Mouse (Mus musculus): ENCODE results near the gene Hist2h2ab.
A peak's percentile ranks its signal among the peaks of the same experiment; 100 is the strongest.

Hist2h2ab gene

GRCm38 (mm10) chr3:96255926-96256593 is 36.4 kb downstream of the Hist2h2ab start:
- no peak for DNase-seq (ENCODE audit: inconsistent age in 2 of 2, low spot score in 1 of 2)

DNA sequence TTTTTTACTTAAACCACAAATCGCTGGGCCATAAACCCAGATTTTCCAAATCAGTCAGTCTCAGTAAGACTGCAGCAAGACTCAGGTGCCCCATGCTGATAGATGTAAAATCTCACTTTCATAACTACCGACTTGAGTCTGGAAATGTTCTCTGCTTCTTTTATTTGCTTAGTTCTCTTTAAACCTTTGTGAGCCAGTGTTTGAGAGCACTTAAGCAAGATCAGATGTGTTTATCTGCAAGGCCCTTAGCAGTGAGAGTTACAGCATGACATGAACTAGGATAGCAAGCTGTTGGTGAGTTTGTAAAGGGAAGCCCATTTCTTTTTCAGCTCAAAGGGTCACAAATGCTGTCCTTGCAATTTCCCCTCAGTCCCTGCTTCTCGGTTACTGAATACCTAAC is 37.5 kb downstream of the Hist2h2ab start:
- no peak for DNase-seq (ENCODE audit: inconsistent age in 2 of 2, low spot score in 1 of 2)

DNA sequence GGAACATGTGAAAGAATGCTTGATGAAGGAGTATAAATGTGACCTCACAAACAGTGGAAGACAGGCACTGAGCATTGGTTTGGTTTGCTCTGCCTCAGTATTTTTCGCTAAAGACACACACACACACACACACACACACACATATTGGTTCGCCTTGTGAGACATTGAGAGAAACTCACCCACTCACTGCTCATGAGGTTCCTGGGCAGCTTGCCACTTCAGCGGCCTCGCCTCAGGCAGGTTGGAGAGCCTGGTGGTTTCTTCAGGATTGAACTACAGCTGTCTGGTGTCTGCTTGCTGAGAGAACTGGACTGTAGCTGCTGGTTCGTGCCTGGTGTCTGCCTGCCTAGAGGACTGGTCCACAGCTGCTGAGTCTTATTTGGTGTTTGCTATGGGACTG is 40.6 kb downstream of the Hist2h2ab start:
- no peak for DNase-seq (ENCODE audit: inconsistent age in 2 of 2, low spot score in 1 of 2)

GRCm38 (mm10) chr3:96261623-96262022 is 42.0 kb downstream of the Hist2h2ab start:
- DNase-seq (ENCODE audit: inconsistent age in 2 of 2, low spot score in 1 of 2): peak in 1 of 2 experiments; percentile 52

DNA sequence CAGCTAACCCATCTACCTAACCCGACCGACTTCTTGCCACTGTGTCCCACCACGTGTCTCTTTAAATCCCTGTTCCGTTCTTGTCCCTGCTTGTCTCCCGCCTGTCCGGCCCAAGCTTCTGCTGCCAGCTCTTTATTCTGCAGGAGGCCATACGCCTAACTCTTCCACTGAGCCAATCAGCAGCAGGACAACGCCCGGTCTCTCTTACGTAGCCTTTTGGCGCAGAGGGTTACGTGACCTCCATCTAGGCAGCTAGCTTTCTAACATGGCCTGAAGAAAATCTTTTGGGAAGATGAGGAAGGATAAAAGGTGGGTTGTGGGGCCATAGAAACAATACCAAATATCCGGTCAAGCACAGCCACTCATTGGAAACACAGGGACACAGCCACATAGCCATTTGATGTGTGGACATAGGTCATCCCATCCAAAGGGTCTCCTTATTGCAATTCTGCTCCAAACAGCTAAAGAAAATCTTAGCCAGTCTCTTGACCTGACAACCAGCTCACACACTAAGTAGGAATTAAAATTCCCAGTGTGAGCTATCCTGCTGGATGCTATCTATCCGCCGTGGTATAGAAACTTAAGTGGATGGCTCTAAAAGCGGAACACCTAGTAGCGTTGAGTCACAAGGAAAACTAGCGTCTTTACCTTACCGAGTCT is 42.7 kb downstream of the Hist2h2ab start:
- peak; percentile 91 to 96 for DNase-seq (ENCODE audit: inconsistent age in 2 of 2, low spot score in 1 of 2)

GRCm38 (mm10) chr3:96262979-96263550 is 43.4 kb downstream of the Hist2h2ab start, which contains the start of gene Hist2h4:
Hist2h4 (minus strand) TSS chr3:96263311.
- DNase-seq (ENCODE audit: inconsistent age in 2 of 2, low spot score in 1 of 2): peak; percentile 96 to 99

DNA sequence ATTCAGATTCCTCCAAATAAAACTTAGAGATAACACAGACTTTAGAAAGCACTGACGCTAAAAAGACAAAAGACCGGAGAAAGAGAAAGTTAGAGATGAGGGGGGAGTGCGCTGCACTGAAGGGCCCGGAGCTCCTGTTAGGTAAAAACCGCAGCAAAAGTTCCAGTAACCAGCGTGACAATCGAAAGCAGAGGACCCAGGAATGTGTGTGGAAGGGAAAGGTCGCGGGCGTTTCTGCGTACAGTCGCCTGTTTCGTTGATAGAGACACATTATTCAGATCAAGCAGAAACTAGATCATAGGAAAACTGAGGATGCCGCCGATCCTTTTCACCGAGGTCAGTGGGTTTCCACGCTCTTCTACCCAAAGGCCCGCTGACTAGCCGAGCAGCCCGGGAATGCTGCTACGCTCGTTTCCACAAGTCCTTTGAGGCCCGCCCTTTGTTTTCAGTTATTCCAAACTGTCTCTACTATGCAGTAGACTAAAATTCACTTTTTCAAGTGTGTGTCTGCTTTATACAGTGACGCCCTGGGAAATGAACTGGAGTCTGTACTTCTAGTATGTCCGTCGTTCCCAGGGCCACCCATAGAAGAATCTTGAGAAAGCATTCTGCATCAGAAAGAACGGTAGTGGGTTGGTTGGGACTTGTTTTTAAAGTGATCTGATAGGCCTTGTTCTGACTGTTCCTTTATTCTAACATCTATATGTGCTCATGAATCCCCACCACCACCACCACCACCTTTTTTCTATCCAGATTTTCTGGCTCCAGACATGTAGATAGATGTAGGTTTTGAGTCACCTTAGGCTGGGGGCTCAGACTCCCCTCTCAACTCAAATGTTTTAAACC is 44.1 kb downstream of the Hist2h2ab start:
- DNase-seq (ENCODE audit: inconsistent age in 2 of 2, low spot score in 1 of 2): peak in 1 of 2 experiments; percentile 70

DNA sequence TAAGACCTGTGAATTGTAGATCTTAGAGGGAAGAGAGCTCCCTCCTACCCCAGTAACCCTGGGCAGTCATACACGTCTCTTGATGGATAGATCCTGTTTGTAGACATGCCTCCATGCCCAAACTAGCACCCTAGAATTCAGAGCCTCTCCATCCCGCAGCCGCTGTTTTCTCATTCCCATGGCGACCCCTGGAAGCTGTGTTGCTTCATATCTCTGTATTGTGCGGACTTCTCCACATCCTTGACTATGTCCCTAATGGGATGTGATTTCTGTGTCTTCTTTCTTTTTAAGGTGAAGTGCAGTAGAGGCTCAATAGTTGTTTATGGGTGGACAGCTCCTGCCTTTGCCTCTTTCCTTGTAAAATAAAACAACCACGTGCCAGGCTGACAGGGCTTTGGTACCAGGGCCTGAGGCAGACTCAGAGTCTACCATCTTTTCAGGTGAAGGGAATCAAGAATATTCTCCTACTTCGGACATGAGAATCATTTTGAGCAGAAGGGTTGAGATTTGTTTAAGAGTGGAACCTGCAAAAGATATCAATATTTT is 44.8 kb downstream of the Hist2h2ab start:
- DNase-seq (ENCODE audit: inconsistent age in 2 of 2, low spot score in 1 of 2): no peak

- no peak for DNase-seq (ENCODE audit: inconsistent age in 2 of 2, low spot score in 1 of 2)
Observed at GRCm38 (mm10) chr3:96266132-96266710, 46.6 kb downstream of the Hist2h2ab start.

DNA sequence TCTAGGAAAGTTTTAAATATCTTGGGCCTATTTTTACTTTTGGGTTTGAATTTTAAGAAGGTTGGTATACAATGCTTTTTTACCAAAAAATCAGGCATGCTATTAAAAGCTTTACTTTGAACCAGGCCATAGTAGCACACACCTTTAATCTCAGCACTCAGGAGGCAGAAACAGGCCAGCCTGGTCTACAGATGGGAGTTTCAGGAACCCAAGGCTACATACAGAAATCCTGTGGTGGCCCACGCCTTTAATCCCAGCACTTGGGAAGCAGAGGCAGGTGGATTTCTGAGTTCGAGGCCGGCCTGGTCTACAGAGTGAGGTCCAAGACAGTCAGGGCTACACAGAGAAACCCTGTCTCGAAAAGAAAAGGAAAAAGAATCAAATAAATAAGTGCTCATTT is 47.9 kb downstream of the Hist2h2ab start:
- DNase-seq (ENCODE audit: inconsistent age in 2 of 2, low spot score in 1 of 2): peak in 1 of 2 experiments; percentile 57

- DNase-seq (ENCODE audit: inconsistent age in 2 of 2, low spot score in 1 of 2): peak; percentile 88 to 95
Observed at GRCm38 (mm10) chr3:96268051-96268775, 48.5 kb downstream of the Hist2h2ab start, which contains the start of gene Hist2h3b. Hist2h3b (plus strand) TSS chr3:96268654.

DNA sequence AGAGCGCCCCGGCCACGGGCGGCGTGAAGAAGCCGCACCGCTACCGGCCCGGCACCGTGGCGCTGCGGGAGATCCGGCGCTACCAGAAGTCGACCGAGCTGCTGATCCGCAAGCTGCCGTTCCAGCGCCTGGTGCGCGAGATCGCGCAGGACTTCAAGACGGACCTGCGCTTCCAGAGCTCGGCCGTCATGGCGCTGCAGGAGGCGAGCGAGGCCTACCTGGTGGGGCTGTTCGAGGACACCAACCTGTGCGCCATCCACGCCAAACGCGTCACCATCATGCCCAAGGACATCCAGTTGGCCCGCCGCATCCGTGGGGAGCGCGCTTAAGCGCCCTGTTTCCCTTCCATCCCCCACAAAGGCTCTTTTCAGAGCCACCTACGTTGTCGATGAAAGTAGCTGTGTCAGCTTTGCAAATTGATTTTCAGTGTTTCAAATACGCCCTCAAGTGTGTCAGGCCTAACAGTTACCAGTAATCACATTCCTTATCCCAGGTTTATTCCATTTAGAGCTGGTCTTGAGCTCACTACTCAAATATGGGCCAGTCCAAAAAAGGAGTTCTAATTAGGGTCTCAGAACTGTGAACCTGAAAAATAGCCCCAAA is 49.2 kb downstream of the Hist2h2ab start:
- peak in 1 of 2 experiments; percentile 51 for DNase-seq (ENCODE audit: inconsistent age in 2 of 2, low spot score in 1 of 2)
